Mouse (Mus musculus): ENCODE measurements at regions not wholly inside any gene's neighbourhood (a gene's known extent, or its start where the extent isn't known, plus 50 kb on each side); places are given as distances from the start of the nearest gene placed in this dataset.
"Not testable (repeated sequence)": the region's sequence is repeated elsewhere in the genome, so short reads cannot be mapped to it uniquely, and the experiment has no call there.

GRCm38 (mm10) chr9:43542077-43542654, 201.6 kb upstream of the Nectin1 start:
- Histone ChIP-seq H3K4me3 (ENCODE audit: low read depth, low read length) (no peak overlapping the region), H3K9ac (ENCODE audit: low read depth, low read length) (no peak overlapping the region), H3K4me2 (ENCODE audit: low read depth, low read length) (no peak overlapping the region), H3K36me3 (ENCODE audit: control insufficient read depth, insufficient read depth, low read length) (no peaks in the 10 kb centered on the region), H3K9me3 (ENCODE audit: control insufficient read depth, low read length) (no peaks in the 10 kb centered on the region), H3K4me1 (ENCODE audit: control insufficient read depth, insufficient read depth, low read length) (peaks cover 9% of the 10 kb centered on the region; the same call in 1 of the 2 replicates), H3K27me3 (replicated peaks; ENCODE audit: control insufficient read depth, insufficient read depth, low read length) (no peaks in the 10 kb centered on the region), H3K27ac (replicated peaks; ENCODE audit: low read depth, low read length) (no peak overlapping the region)
- 74% methylated on average over 9 of the region's 9 CpGs for WGBS
- peak; percentile 76; the same call in 1 of the 2 replicates for ATAC-seq (ENCODE audit: low read depth)
- DNase-seq (ENCODE audit: low spot score) = peak; percentile 77

- peak; percentile 22; the same call in 1 of the 2 replicates for ATAC-seq (ENCODE audit: low read depth)
- peak overlapping the region; percentile 29 for H3K4me2 ChIP-seq (ENCODE audit: low read depth, low read length)
- no peak overlapping the region for H3K9ac ChIP-seq (ENCODE audit: low read depth, low read length)
- H3K9me3 ChIP-seq (ENCODE audit: control insufficient read depth, low read length) = no peaks in the 10 kb centered on the region
- DNase-seq (ENCODE audit: low spot score) = peak; percentile 77
- H3K4me1 ChIP-seq (ENCODE audit: control insufficient read depth, insufficient read depth, low read length) = peaks cover 9% of the 10 kb centered on the region; the same call in 1 of the 2 replicates
- WGBS = 25% methylated on average over 15 of the region's 15 CpGs
- no peaks in the 10 kb centered on the region for H3K36me3 ChIP-seq (ENCODE audit: control insufficient read depth, insufficient read depth, low read length)
- H3K27ac ChIP-seq (replicated peaks; ENCODE audit: low read depth, low read length) = no peak overlapping the region
- no peak overlapping the region for H3K4me3 ChIP-seq (ENCODE audit: low read depth, low read length)
- H3K27me3 ChIP-seq (replicated peaks; ENCODE audit: control insufficient read depth, insufficient read depth, low read length) = no peaks in the 10 kb centered on the region
These were observed 198.7 kb upstream of the Nectin1 start for GRCm38 (mm10) chr9:43545081-43545565.

GRCm38 (mm10) chr9:43548883-43549282, 194.9 kb upstream of the Nectin1 start:
- Histone ChIP-seq H3K36me3 (ENCODE audit: control insufficient read depth, insufficient read depth, low read length) (no peaks in the 10 kb centered on the region), H3K27ac (replicated peaks; ENCODE audit: low read depth, low read length) (no peak overlapping the region), H3K9me3 (ENCODE audit: control insufficient read depth, low read length) (no peaks in the 10 kb centered on the region), H3K4me1 (ENCODE audit: control insufficient read depth, insufficient read depth, low read length) (peaks cover 9% of the 10 kb centered on the region; the same call in 1 of the 2 replicates), H3K4me3 (ENCODE audit: low read depth, low read length) (no peak overlapping the region), H3K4me2 (ENCODE audit: low read depth, low read length) (no peak overlapping the region), H3K27me3 (replicated peaks; ENCODE audit: control insufficient read depth, insufficient read depth, low read length) (no peaks in the 10 kb centered on the region), H3K9ac (ENCODE audit: low read depth, low read length) (no peak overlapping the region)
- WGBS = 36% methylated on average over 4 of the region's 4 CpGs
- DNase-seq (ENCODE audit: low spot score) (peak; percentile 47), ATAC-seq (ENCODE audit: low read depth) (peak; percentile 3; the same call in 1 of the 2 replicates)

- Histone ChIP-seq H3K36me3 (ENCODE audit: control insufficient read depth, insufficient read depth, low read length) (no peaks in the 10 kb centered on the region), H3K27me3 (replicated peaks; ENCODE audit: control insufficient read depth, insufficient read depth, low read length) (no peaks in the 10 kb centered on the region), H3K27ac (replicated peaks; ENCODE audit: low read depth, low read length) (no peak overlapping the region), H3K4me3 (ENCODE audit: low read depth, low read length) (no peak overlapping the region), H3K4me1 (ENCODE audit: control insufficient read depth, insufficient read depth, low read length) (peaks cover 9% of the 10 kb centered on the region; the same call in 1 of the 2 replicates), H3K9ac (ENCODE audit: low read depth, low read length) (no peak overlapping the region), H3K4me2 (ENCODE audit: low read depth, low read length) (no peak overlapping the region), H3K9me3 (ENCODE audit: control insufficient read depth, low read length) (no peaks in the 10 kb centered on the region)
- ATAC-seq (ENCODE audit: low read depth) (peak; percentile 63), DNase-seq (ENCODE audit: low spot score) (peak; percentile 48)
- WGBS = 30% methylated on average over 7 of the region's 7 CpGs
These were observed 194.5 kb upstream of the Nectin1 start for GRCm38 (mm10) chr9:43549293-43549692.

- not testable (repeated sequence) for ATAC-seq (ENCODE audit: low read depth); H3K27ac ChIP-seq (replicated peaks; ENCODE audit: low read depth, low read length); H3K9me3 ChIP-seq (ENCODE audit: control insufficient read depth, low read length); H3K36me3 ChIP-seq (ENCODE audit: control insufficient read depth, insufficient read depth, low read length); H3K9ac ChIP-seq (ENCODE audit: low read depth, low read length); H3K4me2 ChIP-seq (ENCODE audit: low read depth, low read length); DNase-seq (ENCODE audit: low spot score); H3K27me3 ChIP-seq (replicated peaks; ENCODE audit: control insufficient read depth, insufficient read depth, low read length); H3K4me3 ChIP-seq (ENCODE audit: low read depth, low read length); H3K4me1 ChIP-seq (ENCODE audit: control insufficient read depth, insufficient read depth, low read length)
- 82% methylated on average over 1 of the region's 1 CpGs for WGBS
These were observed 191.0 kb upstream of the Nectin1 start for GRCm38 (mm10) chr9:43552758-43553157.

- WGBS = 70% methylated on average over 6 of the region's 6 CpGs
- no peak overlapping the region for H3K4me3 ChIP-seq (ENCODE audit: low read depth, low read length)
- ATAC-seq (ENCODE audit: low read depth) (no peak), DNase-seq (ENCODE audit: low spot score) (no peak)
- no peaks in the 10 kb centered on the region for H3K27me3 ChIP-seq (replicated peaks; ENCODE audit: control insufficient read depth, insufficient read depth, low read length)
- no peak overlapping the region for H3K27ac ChIP-seq (replicated peaks; ENCODE audit: low read depth, low read length)
- no peaks in the 10 kb centered on the region for H3K4me1 ChIP-seq (ENCODE audit: control insufficient read depth, insufficient read depth, low read length)
- no peaks in the 10 kb centered on the region for H3K9me3 ChIP-seq (ENCODE audit: control insufficient read depth, low read length)
- no peaks in the 10 kb centered on the region for H3K36me3 ChIP-seq (ENCODE audit: control insufficient read depth, insufficient read depth, low read length)
- H3K4me2 ChIP-seq (ENCODE audit: low read depth, low read length) = no peak overlapping the region
- no peak overlapping the region for H3K9ac ChIP-seq (ENCODE audit: low read depth, low read length)
These were observed 181.8 kb upstream of the Nectin1 start for GRCm38 (mm10) chr9:43562016-43562415.

- no peak overlapping the region for H3K4me2 ChIP-seq (ENCODE audit: low read depth, low read length)
- H3K4me3 ChIP-seq (ENCODE audit: low read depth, low read length) = no peak overlapping the region
- H3K27ac ChIP-seq (replicated peaks; ENCODE audit: low read depth, low read length) = no peak overlapping the region
- DNase-seq (ENCODE audit: low spot score) (no peak), ATAC-seq (ENCODE audit: low read depth) (no peak)
- no peaks in the 10 kb centered on the region for H3K9me3 ChIP-seq (ENCODE audit: control insufficient read depth, low read length)
- H3K27me3 ChIP-seq (replicated peaks; ENCODE audit: control insufficient read depth, insufficient read depth, low read length) = no peaks in the 10 kb centered on the region
- no peaks in the 10 kb centered on the region for H3K36me3 ChIP-seq (ENCODE audit: control insufficient read depth, insufficient read depth, low read length)
- 63% methylated on average over 22 of the region's 22 CpGs for WGBS
- H3K4me1 ChIP-seq (ENCODE audit: control insufficient read depth, insufficient read depth, low read length) = no peaks in the 10 kb centered on the region
- no peak overlapping the region for H3K9ac ChIP-seq (ENCODE audit: low read depth, low read length)
These were observed 179.4 kb upstream of the Nectin1 start for GRCm38 (mm10) chr9:43564239-43564906.

- no peak for ATAC-seq (ENCODE audit: low read depth)
- Histone ChIP-seq H3K36me3 (ENCODE audit: control insufficient read depth, insufficient read depth, low read length) (no peaks in the 10 kb centered on the region), H3K4me2 (ENCODE audit: low read depth, low read length) (no peak overlapping the region), H3K9me3 (ENCODE audit: control insufficient read depth, low read length) (no peaks in the 10 kb centered on the region), H3K4me1 (ENCODE audit: control insufficient read depth, insufficient read depth, low read length) (no peaks in the 10 kb centered on the region), H3K27me3 (replicated peaks; ENCODE audit: control insufficient read depth, insufficient read depth, low read length) (no peaks in the 10 kb centered on the region), H3K4me3 (ENCODE audit: low read depth, low read length) (no peak overlapping the region), H3K9ac (ENCODE audit: low read depth, low read length) (no peak overlapping the region), H3K27ac (replicated peaks; ENCODE audit: low read depth, low read length) (no peak overlapping the region)
- WGBS = 46% methylated on average over 4 of the region's 4 CpGs
- DNase-seq (ENCODE audit: low spot score) = no peak
These were observed 174.9 kb upstream of the Nectin1 start for GRCm38 (mm10) chr9:43568851-43569250.
